Mouse (Mus musculus): ENCODE measurements around the gene Pam16.

DNA sequence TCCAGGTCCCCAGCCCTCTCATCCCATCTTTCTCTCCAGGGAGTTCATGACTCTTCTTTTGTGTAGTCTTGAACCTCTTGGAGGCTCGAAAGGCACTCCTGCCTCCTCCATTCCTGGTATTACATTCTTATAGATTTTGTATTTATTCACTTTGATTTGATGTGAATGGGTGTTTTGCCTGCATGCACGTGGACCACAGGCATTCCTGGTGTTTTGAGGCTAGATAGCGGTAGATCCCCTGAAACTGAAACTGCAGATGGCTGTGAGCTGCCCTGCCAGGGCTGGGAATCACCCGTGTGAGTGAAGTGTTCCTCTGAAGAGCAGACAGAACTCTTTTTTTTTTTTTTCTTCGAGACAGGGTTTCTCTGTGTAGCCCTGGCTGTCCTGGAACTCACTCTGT, 40.4 kb downstream of the Pam16 start:
- TF ChIP-seq CTCF (conservative IDR thresholded peaks at IDR 0.05; ENCODE audit: insufficient read depth, insufficient read length, low read depth, low read length) (no peak), POLR2A (IDR thresholded peaks at IDR 0.05; ENCODE audit: low read depth, low read length) (no peak)

All from kidney, adult 2 months (tissue).